Mouse (Mus musculus) bone marrow, adult 2 months (tissue): ENCODE results near the gene Pilrb2. TPM values are rescaled to one million over a fixed set of nuclear protein-coding genes. Genes with fewer than 3 reads are reported as not detected.
A peak's percentile ranks its signal among the peaks of the same experiment; 100 is the strongest.
"Not testable (repeated sequence)": the region's sequence is repeated elsewhere in the genome, so short reads cannot be mapped to it uniquely, and the experiment has no call there.

ENCODE experiments used
- H3K27ac ChIP-seq: fragments of 200-500 bp; 2 replicates; pipeline ENCODE4 v1.5.1; 2012; ENCODE audit warnings: low read depth, mild to moderate bottlenecking, control low read depth, inconsistent platforms, low read length; ENCODE audit not compliant: control insufficient read depth, poor library complexity, insufficient read depth
- H3K4me1 ChIP-seq: fragments of 200-500 bp; 2 replicates; pipeline ENCODE4 v1.6.1; 2011; ENCODE audit warnings: low read length; ENCODE audit not compliant: control insufficient read depth, insufficient read depth
- H3K4me3 ChIP-seq: fragments of 200-500 bp; replicated peaks from 2 replicates; pipeline ENCODE3; 2011; ENCODE audit warnings: mild to moderate bottlenecking, low read depth, low read length, control low read depth; ENCODE audit not compliant: control insufficient read depth
- CTCF ChIP-seq: fragments of 200-500 bp; IDR thresholded peaks from 2 replicates; pipeline ENCODE4 v1.5.1; 2011; ENCODE audit warnings: low read length, control low read depth; ENCODE audit not compliant: control insufficient read depth, insufficient read depth
- POLR2A ChIP-seq: fragments of 200-500 bp; IDR thresholded peaks from 2 replicates; pipeline ENCODE4 v1.6.1; 2011; ENCODE audit warnings: low read depth, mild to moderate bottlenecking, control low read depth, low read length, borderline replicate concordance; ENCODE audit not compliant: control insufficient read depth
- WGBS: fragments of 180-500 bp; shearing (Covaris S2); methylation state at CpG from one replicate; pipeline ENCODE4 v1.1.7; 2018; 5-methylcytosine and 5-hydroxymethylcytosine counted together
- polyA plus RNA-seq: library from polyadenylated mRNA; stranded (reverse); fragments of >200 nt; gene quantifications from 2 replicates; pipeline ENCODE4 v1.2.4, GENCODE M21; 2011; ENCODE audit warnings: low replicate concordance; ENCODE audit not compliant: missing spikeins, insufficient read depth, insufficient read length

Gene Pilrb2
- polyA plus RNA-seq, 1 experiment, result 80.6 TPM

GRCm38 (mm10) chr5:137836611-137837010 lies 35.0 kb downstream of the Pilrb2 start:
- peaks cover 3% of the 10 kb centered on the region; the same call in 1 of the 2 replicates for H3K4me1 ChIP-seq
- no peak overlapping the region for H3K4me3 ChIP-seq
- peak overlapping the region; percentile 88 for H3K27ac ChIP-seq
- TF ChIP-seq POLR2A, result no peak
- no peak for TF ChIP-seq CTCF

GRCm38 (mm10) chr5:137835966-137836520 lies 35.6 kb downstream of the Pilrb2 start, which contains the start of gene Pilra:
TSS of gene Pilra (minus strand) at chr5:137836281.
- WGBS, result 30% methylated on average over 2 of the region's 2 CpGs
- not testable (repeated sequence) for H3K4me1 ChIP-seq
- H3K27ac ChIP-seq, result peak within 1 kb of the TSS; percentile 88
- peak within 1 kb of the TSS; percentile 61 for H3K4me3 ChIP-seq

- H3K4me1 ChIP-seq, result peaks cover 12% of the 10 kb centered on the region
- 55% methylated on average over 4 of the region's 4 CpGs for WGBS
Measured at GRCm38 (mm10) chr5:137833500-137833899, 38.1 kb downstream of the Pilrb2 start.

GRCm38 (mm10) chr5:137831506-137831905 lies 40.1 kb downstream of the Pilrb2 start:
- TF ChIP-seq POLR2A, result no peak
- no peak for TF ChIP-seq CTCF
- H3K27ac ChIP-seq, result peak overlapping the region; percentile 83; the same call in 1 of the 2 replicates
- H3K4me3 ChIP-seq, result peak overlapping the region; percentile 29
- peaks cover 10% of the 10 kb centered on the region for H3K4me1 ChIP-seq
- WGBS, result 35% methylated on average over 6 of the region's 6 CpGs

More at GRCm38 (mm10) chr5:137833500-137833899, 38.1 kb downstream of the Pilrb2 start:
- Histone ChIP-seq H3K4me3 (peak overlapping the region; percentile 32), H3K27ac (no peak overlapping the region)
- no peak for TF ChIP-seq CTCF
- no peak for TF ChIP-seq POLR2A

- 23% methylated on average over 4 of the region's 4 CpGs for WGBS
- TF ChIP-seq CTCF (no peak), POLR2A (no peak)
- Histone ChIP-seq H3K4me1 (peaks cover 10% of the 10 kb centered on the region), H3K27ac (peak overlapping the region; percentile 83), H3K4me3 (peak overlapping the region; percentile 29)
Measured at GRCm38 (mm10) chr5:137831106-137831505, 40.5 kb downstream of the Pilrb2 start.

- Histone ChIP-seq H3K4me1 (peaks cover 16% of the 10 kb centered on the region), H3K4me3 (peak overlapping the region; percentile 3), H3K27ac (peak overlapping the region; percentile 83)
- WGBS, result 37% methylated on average over 7 of the region's 7 CpGs
- TF ChIP-seq CTCF (no peak), POLR2A (no peak)
Measured at GRCm38 (mm10) chr5:137830238-137830637, 41.4 kb downstream of the Pilrb2 start.

- TF ChIP-seq CTCF, result no peak
- no peak for TF ChIP-seq POLR2A
- Histone ChIP-seq H3K4me3 (no peak overlapping the region), H3K27ac (peak overlapping the region; percentile 62), H3K4me1 (peaks cover 19% of the 10 kb centered on the region)
- whole genome bisulfite sequencing, result 33% methylated on average over 6 of the region's 6 CpGs
Measured at GRCm38 (mm10) chr5:137828694-137829093, 42.9 kb downstream of the Pilrb2 start.

GRCm38 (mm10) chr5:137826421-137826820 lies 45.2 kb downstream of the Pilrb2 start:
- no peak overlapping the region for H3K4me3 ChIP-seq
- TF ChIP-seq CTCF (no peak), POLR2A (no peak)
- no peak overlapping the region for H3K27ac ChIP-seq
- H3K4me1 ChIP-seq, result peaks cover 26% of the 10 kb centered on the region
- 45% methylated on average over 7 of the region's 7 CpGs for WGBS

- WGBS, result 68% methylated on average over 2 of the region's 2 CpGs
- peaks cover 23% of the 10 kb centered on the region for H3K4me1 ChIP-seq
- TF ChIP-seq POLR2A, result no peak
- no peak for TF ChIP-seq CTCF
- 0 out of 2 replicates have a peak overlapping the region, but pooled peaks have one; percentile 9 for H3K27ac ChIP-seq
- H3K4me3 ChIP-seq, result no peak overlapping the region
Measured at GRCm38 (mm10) chr5:137825971-137826370, 45.6 kb downstream of the Pilrb2 start.
